Mouse (Mus musculus): ENCODE results near the gene Nanos3. TPM values are rescaled to one million over a fixed set of nuclear protein-coding genes. Genes with fewer than 3 reads are reported as not detected.

The Nanos3 gene
- 4.3 and 5.5 TPM in 2 replicates for polyA plus RNA-seq (2014; fragmentation: Nextera tagmentation; extraction: Ambion mirVana)

DNA sequence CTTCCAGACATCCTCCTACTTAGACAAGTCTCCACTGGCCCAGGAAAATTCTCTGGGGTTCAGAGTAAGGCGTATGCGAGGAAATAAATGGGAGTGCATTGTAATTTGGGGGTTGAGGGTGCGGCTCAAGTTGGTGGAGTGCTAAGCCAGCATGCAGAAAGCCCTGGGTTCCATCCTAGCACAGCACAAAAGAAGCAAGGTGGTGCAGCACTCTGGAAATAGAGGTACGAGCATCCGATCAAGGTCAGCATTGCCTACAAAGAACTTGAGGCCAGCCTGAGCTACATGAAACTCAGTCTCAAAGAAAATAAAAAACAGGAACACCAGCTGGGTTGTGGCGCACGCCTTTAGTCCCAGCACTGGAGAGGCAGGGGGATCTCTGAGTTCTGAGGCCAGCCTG lies at the start of gene Nanos3:
Gene Nanos3 (minus strand): TSS at position 101 of the 400 bp plus-strand sequence.
- H3K9me3 ChIP-seq (ENCODE audit: control insufficient read depth, low read length) = no peaks in the 10 kb centered on the region
- H3K27ac ChIP-seq (ENCODE audit: low read depth, low read length) = peak within 1 kb of the TSS; percentile 94
- peak within 1 kb of the TSS; percentile 75 for H3K4me3 ChIP-seq (ENCODE audit: low read length)
- no peaks in the 10 kb centered on the region; the same call in 1 of the 2 replicates for H3K27me3 ChIP-seq (ENCODE audit: control insufficient read depth, insufficient read depth, low read length)
- H3K9ac ChIP-seq (ENCODE audit: low read depth, low read length) = peak within 1 kb of the TSS; percentile 99
- peaks cover 32% of the 10 kb centered on the region for H3K4me1 ChIP-seq (ENCODE audit: control insufficient read depth, insufficient read depth, low read length)
- H3K4me2 ChIP-seq (replicated peaks; ENCODE audit: low read depth, low read length) = peak within 1 kb of the TSS; percentile 84
- 97% methylated on average over 7 of the region's 7 CpGs for WGBS
- ATAC-seq (ENCODE audit: low FRiP score, low TSS enrichment) = no peak
- no peaks in the 10 kb centered on the region for H3K36me3 ChIP-seq (ENCODE audit: control insufficient read depth, insufficient read depth, low read length)

DNA sequence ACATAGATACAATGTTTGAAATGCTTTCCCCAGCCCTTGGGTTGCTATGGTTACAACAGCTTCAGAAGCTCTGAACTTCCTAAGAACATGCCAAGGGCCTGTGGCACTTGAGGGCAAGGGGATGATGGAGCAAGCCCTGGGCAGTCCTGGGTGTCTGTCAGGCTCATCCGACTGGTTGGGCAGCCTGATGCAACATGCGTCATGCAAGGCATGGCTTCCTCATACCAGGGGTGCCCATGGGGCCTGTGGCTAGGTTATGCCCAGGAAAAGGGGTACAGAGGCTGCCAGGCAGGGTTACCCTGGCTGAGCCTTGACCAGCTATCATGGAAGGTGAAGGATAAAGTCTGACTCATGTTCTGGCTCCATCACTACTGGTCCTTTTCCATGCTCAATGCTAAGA lies 48.0 kb upstream of the Nanos3 start:
- H3K9me3 ChIP-seq (ENCODE audit: control insufficient read depth, low read length) = no peaks in the 10 kb centered on the region
- no peaks in the 10 kb centered on the region for H3K27me3 ChIP-seq (ENCODE audit: control insufficient read depth, insufficient read depth, low read length)
- ATAC-seq (ENCODE audit: low FRiP score, low TSS enrichment) = no peak
- H3K27ac ChIP-seq (ENCODE audit: low read depth, low read length) = no peak overlapping the region
- H3K9ac ChIP-seq (ENCODE audit: low read depth, low read length) = no peak overlapping the region
- H3K4me1 ChIP-seq (ENCODE audit: control insufficient read depth, insufficient read depth, low read length) = peaks cover 12% of the 10 kb centered on the region
- H3K4me2 ChIP-seq (replicated peaks; ENCODE audit: low read depth, low read length) = no peak overlapping the region
- H3K36me3 ChIP-seq (ENCODE audit: control insufficient read depth, insufficient read depth, low read length) = peaks cover 56% of the 10 kb centered on the region
- 93% methylated on average over 2 of the region's 2 CpGs for WGBS
- H3K4me3 ChIP-seq (ENCODE audit: low read length) = no peak overlapping the region

DNA sequence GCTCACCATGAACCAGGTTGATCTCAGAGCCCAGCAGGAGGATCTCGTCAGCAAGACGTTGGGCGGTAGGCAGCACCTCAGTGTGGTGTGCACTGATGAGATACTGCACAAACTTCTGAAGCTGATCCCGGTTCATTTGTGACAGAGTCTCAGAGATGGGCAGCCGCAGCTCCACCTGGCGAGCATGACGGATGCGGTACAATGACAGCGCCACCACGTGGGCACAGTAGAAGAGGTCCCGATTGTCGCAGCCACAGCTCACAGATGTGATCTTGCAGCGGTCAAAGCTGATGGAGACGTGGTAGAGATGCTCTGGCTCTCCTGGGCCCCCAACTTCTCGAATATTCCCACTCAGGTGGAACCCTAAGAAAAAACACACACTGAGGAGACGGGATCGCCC lies 45.7 kb upstream of the Nanos3 start:
- no peak overlapping the region for H3K4me2 ChIP-seq (replicated peaks; ENCODE audit: low read depth, low read length)
- ATAC-seq (ENCODE audit: low FRiP score, low TSS enrichment) = no peak
- H3K36me3 ChIP-seq (ENCODE audit: control insufficient read depth, insufficient read depth, low read length) = peaks cover 79% of the 10 kb centered on the region
- no peak overlapping the region for H3K27ac ChIP-seq (ENCODE audit: low read depth, low read length)
- no peak overlapping the region for H3K9ac ChIP-seq (ENCODE audit: low read depth, low read length)
- peaks cover 7% of the 10 kb centered on the region for H3K4me1 ChIP-seq (ENCODE audit: control insufficient read depth, insufficient read depth, low read length)
- no peak overlapping the region for H3K4me3 ChIP-seq (ENCODE audit: low read length)
- no peaks in the 10 kb centered on the region for H3K27me3 ChIP-seq (ENCODE audit: control insufficient read depth, insufficient read depth, low read length)
- H3K9me3 ChIP-seq (ENCODE audit: control insufficient read depth, low read length) = no peaks in the 10 kb centered on the region
- WGBS = 87% methylated on average over 17 of the region's 17 CpGs

DNA sequence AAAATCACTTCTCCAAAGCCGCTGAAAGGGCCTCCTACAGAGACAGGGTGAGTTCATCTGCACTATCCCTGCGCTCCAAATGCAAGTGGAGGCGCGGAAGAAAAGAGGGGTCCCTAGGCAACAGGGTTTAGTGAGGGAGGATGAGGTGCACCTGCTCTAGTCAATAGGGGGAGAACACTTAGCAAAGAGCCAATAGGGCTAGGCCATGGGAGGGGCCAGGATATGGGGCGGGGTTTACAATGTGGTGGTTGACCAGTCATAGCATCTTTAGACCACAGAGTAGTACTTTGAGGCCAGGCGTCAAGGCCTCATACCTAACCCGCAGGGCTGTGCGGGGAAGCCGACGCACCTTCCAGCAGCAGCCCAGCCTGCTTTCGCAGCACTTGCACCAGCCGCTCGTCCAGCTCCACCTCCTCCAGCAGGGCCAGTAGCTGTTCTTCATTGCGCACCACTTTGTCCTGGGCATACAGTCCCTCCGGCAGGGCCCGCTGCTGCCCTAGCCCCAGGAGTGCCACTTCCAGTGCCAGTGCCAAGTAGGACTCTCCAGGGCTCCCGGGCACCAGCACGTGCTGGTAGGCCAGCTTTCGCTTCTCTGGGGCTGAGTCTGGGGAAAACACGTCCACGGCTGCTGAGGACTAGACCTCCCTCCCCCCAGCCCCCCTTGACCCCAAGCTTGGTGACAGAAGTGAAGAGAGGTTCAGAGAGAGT lies 38.5 kb upstream of the Nanos3 start:
- no peak overlapping the region for H3K4me3 ChIP-seq (ENCODE audit: low read length)
- ATAC-seq (ENCODE audit: low FRiP score, low TSS enrichment) = no peak
- no peak overlapping the region for H3K9ac ChIP-seq (ENCODE audit: low read depth, low read length)
- H3K36me3 ChIP-seq (ENCODE audit: control insufficient read depth, insufficient read depth, low read length) = peaks cover 91% of the 10 kb centered on the region
- no peaks in the 10 kb centered on the region for H3K27me3 ChIP-seq (ENCODE audit: control insufficient read depth, insufficient read depth, low read length)
- H3K27ac ChIP-seq (ENCODE audit: low read depth, low read length) = no peak overlapping the region
- no peaks in the 10 kb centered on the region for H3K9me3 ChIP-seq (ENCODE audit: control insufficient read depth, low read length)
- H3K4me2 ChIP-seq (replicated peaks; ENCODE audit: low read depth, low read length) = no peak overlapping the region
- no peaks in the 10 kb centered on the region for H3K4me1 ChIP-seq (ENCODE audit: control insufficient read depth, insufficient read depth, low read length)
- 85% methylated on average over 21 of the region's 21 CpGs for WGBS

DNA sequence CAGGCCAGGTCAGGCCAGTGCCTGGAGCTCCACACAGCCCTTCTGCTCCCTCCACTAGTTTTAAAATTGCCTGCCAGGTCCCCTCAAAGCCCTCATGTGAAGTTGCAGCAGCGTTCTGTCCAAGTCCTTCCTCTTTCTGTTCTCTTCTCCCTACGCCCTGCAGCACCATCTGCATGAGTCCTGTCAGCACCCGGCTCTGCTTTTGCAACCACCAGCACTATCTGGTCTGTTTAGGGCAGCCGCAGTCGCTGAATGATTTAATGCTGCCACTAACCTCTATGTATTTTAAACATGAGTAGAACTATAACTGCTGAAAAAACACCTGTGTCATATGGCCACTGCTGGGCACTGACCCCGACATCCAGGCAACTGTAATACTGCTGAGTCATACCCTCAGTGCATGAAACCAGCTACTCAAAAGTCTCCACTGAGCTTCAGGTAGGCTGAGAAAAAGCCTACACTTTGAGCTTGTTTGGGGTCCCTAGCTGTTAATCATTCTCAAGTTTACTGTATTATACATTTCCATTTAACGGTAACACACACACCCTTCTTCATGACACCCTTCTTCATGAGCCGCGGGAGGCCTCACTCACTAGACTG lies 37.6 kb upstream of the Nanos3 start:
- no peaks in the 10 kb centered on the region for H3K4me1 ChIP-seq (ENCODE audit: control insufficient read depth, insufficient read depth, low read length)
- no peak overlapping the region; the same call in 1 of the 2 replicates for H3K9ac ChIP-seq (ENCODE audit: low read depth, low read length)
- H3K4me2 ChIP-seq (replicated peaks; ENCODE audit: low read depth, low read length) = no peak overlapping the region
- H3K9me3 ChIP-seq (ENCODE audit: control insufficient read depth, low read length) = no peaks in the 10 kb centered on the region
- no peaks in the 10 kb centered on the region for H3K27me3 ChIP-seq (ENCODE audit: control insufficient read depth, insufficient read depth, low read length)
- 90% methylated on average over 9 of the region's 9 CpGs for WGBS
- no peak overlapping the region for H3K27ac ChIP-seq (ENCODE audit: low read depth, low read length)
- no peak overlapping the region for H3K4me3 ChIP-seq (ENCODE audit: low read length)
- peaks cover 91% of the 10 kb centered on the region for H3K36me3 ChIP-seq (ENCODE audit: control insufficient read depth, insufficient read depth, low read length)
- no peak for ATAC-seq (ENCODE audit: low FRiP score, low TSS enrichment)

DNA sequence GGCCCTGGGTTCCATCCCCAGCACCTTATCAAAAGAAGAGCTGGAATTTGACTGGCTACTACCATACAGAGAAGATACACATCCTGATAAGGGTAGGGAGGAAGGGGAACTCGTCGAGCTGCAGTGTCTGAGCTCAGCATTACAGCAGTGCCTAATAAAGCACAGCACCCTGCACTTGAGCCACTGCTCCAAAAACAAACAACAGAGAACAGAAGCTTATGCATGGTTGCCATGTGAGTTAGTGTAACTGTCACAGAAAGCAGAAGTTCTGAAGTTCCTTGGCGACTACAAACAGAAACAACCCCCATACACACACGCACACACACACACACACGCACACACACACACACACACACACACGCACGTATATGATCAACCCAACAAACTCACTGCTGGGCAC lies 35.1 kb upstream of the Nanos3 start:
- H3K36me3 ChIP-seq (ENCODE audit: control insufficient read depth, insufficient read depth, low read length) = peaks cover 91% of the 10 kb centered on the region
- no peak overlapping the region for H3K9ac ChIP-seq (ENCODE audit: low read depth, low read length)
- H3K4me2 ChIP-seq (replicated peaks; ENCODE audit: low read depth, low read length) = no peak overlapping the region
- H3K4me1 ChIP-seq (ENCODE audit: control insufficient read depth, insufficient read depth, low read length) = no peaks in the 10 kb centered on the region
- no peak overlapping the region for H3K27ac ChIP-seq (ENCODE audit: low read depth, low read length)
- no peaks in the 10 kb centered on the region for H3K9me3 ChIP-seq (ENCODE audit: control insufficient read depth, low read length)
- no peak overlapping the region for H3K4me3 ChIP-seq (ENCODE audit: low read length)
- ATAC-seq (ENCODE audit: low FRiP score, low TSS enrichment) = no peak
- H3K27me3 ChIP-seq (ENCODE audit: control insufficient read depth, insufficient read depth, low read length) = no peaks in the 10 kb centered on the region
- WGBS = 89% methylated on average over 7 of the region's 7 CpGs

DNA sequence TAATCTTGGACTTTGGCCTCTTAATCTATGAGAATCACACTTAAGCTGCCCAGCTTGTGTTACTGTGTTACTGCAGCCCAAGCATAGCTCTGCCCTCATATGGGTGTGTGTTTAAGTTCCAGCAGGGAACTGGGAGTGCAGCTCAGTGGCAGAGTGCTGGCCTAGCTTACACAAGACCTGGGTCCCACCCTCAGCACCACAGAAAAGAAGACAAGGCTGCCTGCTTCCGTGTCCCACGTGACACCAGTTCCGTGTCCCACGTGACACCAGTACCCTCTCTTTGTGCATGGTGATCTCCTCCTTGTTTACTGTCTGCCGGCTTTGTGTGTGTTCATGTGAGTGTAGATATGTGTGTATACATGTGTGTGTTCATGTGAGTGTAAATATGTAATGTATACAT lies 33.1 kb upstream of the Nanos3 start:
- Histone ChIP-seq H3K27me3 (ENCODE audit: control insufficient read depth, insufficient read depth, low read length) (no peaks in the 10 kb centered on the region), H3K9ac (ENCODE audit: low read depth, low read length) (no peak overlapping the region), H3K27ac (ENCODE audit: low read depth, low read length) (no peak overlapping the region), H3K9me3 (ENCODE audit: control insufficient read depth, low read length) (no peaks in the 10 kb centered on the region), H3K4me1 (ENCODE audit: control insufficient read depth, insufficient read depth, low read length) (no peaks in the 10 kb centered on the region), H3K36me3 (ENCODE audit: control insufficient read depth, insufficient read depth, low read length) (peaks cover 91% of the 10 kb centered on the region), H3K4me2 (replicated peaks; ENCODE audit: low read depth, low read length) (no peak overlapping the region), H3K4me3 (ENCODE audit: low read length) (no peak overlapping the region)
- no peak for ATAC-seq (ENCODE audit: low FRiP score, low TSS enrichment)
- WGBS = 97% methylated on average over 5 of the region's 5 CpGs

DNA sequence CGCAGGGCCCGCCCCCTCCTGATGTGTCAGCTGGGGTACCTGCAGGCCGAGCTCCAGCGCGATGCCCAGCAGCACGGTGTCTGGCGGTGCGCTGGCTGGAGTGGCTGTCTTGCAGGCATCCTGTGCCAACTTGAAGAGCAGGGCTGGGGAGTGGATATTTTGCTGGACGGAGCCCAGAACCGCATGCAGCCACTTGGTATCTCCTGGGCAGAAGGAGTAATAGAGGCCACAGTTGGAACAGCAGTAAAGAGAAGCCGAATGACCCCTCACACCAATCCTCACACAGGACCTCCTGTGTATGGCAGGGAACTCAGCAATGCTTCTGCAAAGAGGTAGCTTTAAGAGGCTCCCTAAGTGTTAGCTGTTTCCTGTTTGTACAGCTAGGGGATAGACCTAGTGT lies 32.2 kb upstream of the Nanos3 start:
- H3K36me3 ChIP-seq (ENCODE audit: control insufficient read depth, insufficient read depth, low read length) = peaks cover 91% of the 10 kb centered on the region

DNA sequence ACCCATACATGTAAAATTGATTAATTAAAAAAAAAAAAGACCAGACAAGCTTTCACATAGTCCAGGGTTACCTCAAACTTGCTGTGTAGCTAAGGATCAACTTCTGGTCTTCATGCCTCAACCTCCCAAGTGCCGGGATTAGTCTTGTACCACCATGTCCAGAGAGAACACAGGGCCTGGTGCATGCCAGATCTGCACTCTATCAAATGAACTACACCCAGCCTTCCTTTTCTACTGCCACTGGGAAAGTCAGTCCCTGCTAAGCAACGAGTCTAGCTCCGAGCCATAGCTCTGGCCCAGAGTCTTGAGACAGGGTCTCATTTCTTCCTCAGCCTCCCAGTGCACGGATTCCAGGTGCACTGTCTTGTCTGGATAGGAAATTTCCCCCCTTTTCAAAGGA lies 28.3 kb upstream of the Nanos3 start:
- Histone ChIP-seq H3K9me3 (ENCODE audit: control insufficient read depth, low read length) (no peaks in the 10 kb centered on the region), H3K27me3 (ENCODE audit: control insufficient read depth, insufficient read depth, low read length) (no peaks in the 10 kb centered on the region), H3K36me3 (ENCODE audit: control insufficient read depth, insufficient read depth, low read length) (peaks cover 89% of the 10 kb centered on the region), H3K4me3 (ENCODE audit: low read length) (no peak overlapping the region), H3K9ac (ENCODE audit: low read depth, low read length) (no peak overlapping the region), H3K4me2 (replicated peaks; ENCODE audit: low read depth, low read length) (no peak overlapping the region), H3K27ac (ENCODE audit: low read depth, low read length) (no peak overlapping the region), H3K4me1 (ENCODE audit: control insufficient read depth, insufficient read depth, low read length) (peaks cover 17% of the 10 kb centered on the region)
- no peak for ATAC-seq (ENCODE audit: low FRiP score, low TSS enrichment)
- WGBS = 86% methylated on average over 4 of the region's 4 CpGs

More for the DNA sequence above, 32.2 kb upstream of the Nanos3 start:
- 92% methylated on average over 11 of the region's 11 CpGs for WGBS
- no peak overlapping the region for H3K27ac ChIP-seq (ENCODE audit: low read depth, low read length)
- H3K4me1 ChIP-seq (ENCODE audit: control insufficient read depth, insufficient read depth, low read length) = no peaks in the 10 kb centered on the region
- no peak overlapping the region for H3K4me2 ChIP-seq (replicated peaks; ENCODE audit: low read depth, low read length)
- H3K9me3 ChIP-seq (ENCODE audit: control insufficient read depth, low read length) = no peaks in the 10 kb centered on the region
- no peak for ATAC-seq (ENCODE audit: low FRiP score, low TSS enrichment)
- H3K27me3 ChIP-seq (ENCODE audit: control insufficient read depth, insufficient read depth, low read length) = no peaks in the 10 kb centered on the region
- no peak overlapping the region for H3K9ac ChIP-seq (ENCODE audit: low read depth, low read length)
- H3K4me3 ChIP-seq (ENCODE audit: low read length) = no peak overlapping the region

Measured in kidney, embryonic 14.5 days (tissue).